Mouse (Mus musculus) CH12.LX (cell line): Measurements from ENCODE around the gene Slc30a2. TPM values are rescaled to one million over a fixed set of nuclear protein-coding genes. Genes with fewer than 3 reads are reported as not detected.

Experiments used
- DNase-seq: peaks from one replicate; pipeline ENCODE4 v3.0.0-alpha.2; 2013; ENCODE audit errors: extremely low read depth
- H3K27ac ChIP-seq: 2 replicates; pipeline ENCODE4 v1.5.1; 2012; ENCODE audit warnings: low read depth, mild to moderate bottlenecking, control low read depth, moderate library complexity; ENCODE audit not compliant: insufficient read depth
- H3K27me3 ChIP-seq: replicated peaks from 2 replicates; pipeline ENCODE3; 2012; ENCODE audit warnings: inconsistent platforms
- H3K36me3 ChIP-seq, 2 experiments: replicated peaks in 1 of 2; 2 replicates each; pipeline versions ENCODE3 to v1.6.1; 2012; ENCODE audit warnings: inconsistent platforms in 1 of 2, low read length in 1 of 2, mild to moderate bottlenecking in 1 of 2, mixed read lengths in 1 of 2, moderate library complexity in 1 of 2; ENCODE audit not compliant: control insufficient read depth in 1 of 2, insufficient read depth in 1 of 2
- H3K4me1 ChIP-seq, 2 experiments: 2 replicates each; pipeline ENCODE4 v1.6.1; 2012; ENCODE audit warnings: inconsistent platforms in 1 of 2, moderate library complexity in 1 of 2; ENCODE audit not compliant: insufficient read depth in 2 of 2, control insufficient read depth in 1 of 2
- H3K4me2 ChIP-seq: 2 replicates; pipeline ENCODE4 v1.6.1; 2012; ENCODE audit warnings: low read depth, mild to moderate bottlenecking, control low read depth; ENCODE audit not compliant: poor library complexity, insufficient read depth, severe bottlenecking
- H3K4me3 ChIP-seq, 3 experiments: fragments of 150-350 bp in 1 of 3; sonication (generic) in 1 of 3; replicated peaks in 1 of 3; 2 replicates each; pipeline versions ENCODE3 to v1.5.1; 2011 to 2012; ENCODE audit warnings: low read depth in 2 of 3, low read length in 2 of 3, mild to moderate bottlenecking in 2 of 3, moderate library complexity in 2 of 3, control low read depth in 1 of 3, improper control_type of control experiment in 1 of 3, inconsistent platforms in 1 of 3, mixed read lengths in 1 of 3; ENCODE audit not compliant: poor library complexity in 1 of 3
- H3K79me2 ChIP-seq: replicated peaks from 2 replicates; pipeline ENCODE4 v1.6.1; 2012; ENCODE audit warnings: mild to moderate bottlenecking, moderate library complexity; ENCODE audit not compliant: control insufficient read depth, poor library complexity, insufficient read depth, severe bottlenecking; ENCODE audit errors: extremely low read depth
- H3K9ac ChIP-seq: 2 replicates; pipeline ENCODE4 v1.6.1; 2012; ENCODE audit warnings: low read depth, mild to moderate bottlenecking, control low read depth, moderate library complexity; ENCODE audit not compliant: insufficient read depth
- H3K9me3 ChIP-seq: replicated peaks from 2 replicates; pipeline ENCODE3; 2012; ENCODE audit warnings: low read length, inconsistent platforms, mixed read lengths
- CHD2 ChIP-seq: IDR thresholded peaks from 2 replicates; pipeline ENCODE4 v1.6.1; 2011; ENCODE audit warnings: low read length, improper control_type of control experiment
- E2F4 ChIP-seq: IDR thresholded peaks from 2 replicates; pipeline ENCODE4 v1.6.1; 2011; ENCODE audit warnings: low read depth, low read length, improper control_type of control experiment; ENCODE audit not compliant: insufficient replicate concordance
- GABPA ChIP-seq: IDR thresholded peaks from 2 replicates; pipeline ENCODE4 v1.6.1; 2012; ENCODE audit warnings: low read depth, low read length, improper control_type of control experiment, inconsistent platforms; ENCODE audit not compliant: insufficient replicate concordance
- HCFC1 ChIP-seq: IDR thresholded peaks from 2 replicates; pipeline ENCODE4 v1.6.1; 2012; ENCODE audit warnings: low read depth, mild to moderate bottlenecking, inconsistent platforms, low read length, improper control_type of control experiment
- IRF4 ChIP-seq: IDR thresholded peaks from 2 replicates; pipeline ENCODE4 v1.6.1; 2014; ENCODE audit warnings: low read depth, mild to moderate bottlenecking, inconsistent platforms, low read length, improper control_type of control experiment
- JUN ChIP-seq: IDR thresholded peaks from 2 replicates; pipeline ENCODE4 v1.6.1; 2011; ENCODE audit warnings: low read depth, mild to moderate bottlenecking, low read length, improper control_type of control experiment, moderate library complexity; ENCODE audit not compliant: insufficient read depth
- KAT2A ChIP-seq: IDR thresholded peaks from 2 replicates; pipeline ENCODE4 v1.6.1; 2012; ENCODE audit warnings: low read length, improper control_type of control experiment, inconsistent platforms; ENCODE audit not compliant: insufficient replicate concordance
- MEF2A ChIP-seq: IDR thresholded peaks from 2 replicates; pipeline ENCODE4 v1.6.1; 2014; ENCODE audit warnings: low read depth, mild to moderate bottlenecking, inconsistent platforms, low read length, improper control_type of control experiment, borderline replicate concordance
- MYC ChIP-seq: IDR thresholded peaks from 2 replicates; pipeline ENCODE4 v1.6.1; 2011; ENCODE audit warnings: low read depth, mild to moderate bottlenecking, improper control_type of control experiment, low read length
- NELFE ChIP-seq: IDR thresholded peaks from 2 replicates; pipeline ENCODE4 v1.6.1; 2011; ENCODE audit warnings: low read depth, low read length, improper control_type of control experiment
- PAX5 ChIP-seq: IDR thresholded peaks from 2 replicates; pipeline ENCODE4 v1.6.1; 2012; ENCODE audit warnings: low read length, inconsistent platforms, mixed read lengths
- POLR2A ChIP-seq: IDR thresholded peaks from 2 replicates; pipeline ENCODE4 v1.6.1; 2011; ENCODE audit warnings: low read depth, mild to moderate bottlenecking, improper control_type of control experiment, low read length
- POLR2AphosphoS2 ChIP-seq: IDR thresholded peaks from 2 replicates; pipeline ENCODE4 v1.6.1; 2011; ENCODE audit warnings: low read depth, low read length, improper control_type of control experiment
- RAD21 ChIP-seq: IDR thresholded peaks from 2 replicates; pipeline ENCODE4 v1.6.1; 2011; ENCODE audit warnings: low read depth, mild to moderate bottlenecking, low read length, improper control_type of control experiment, moderate library complexity
- SMC3 ChIP-seq: IDR thresholded peaks from 2 replicates; pipeline ENCODE4 v1.6.1; 2011; ENCODE audit warnings: low read depth, low read length, improper control_type of control experiment
- TBP ChIP-seq: conservative IDR thresholded peaks from 2 replicates; pipeline ENCODE4 v1.6.1; 2011; ENCODE audit warnings: low read depth, low read length, improper control_type of control experiment
- TCF12 ChIP-seq: IDR thresholded peaks from 2 replicates; pipeline ENCODE4 v1.6.1; 2014; ENCODE audit warnings: low read depth, mild to moderate bottlenecking, inconsistent platforms, low read length, improper control_type of control experiment
- USF2 ChIP-seq: conservative IDR thresholded peaks from 2 replicates; pipeline ENCODE4 v1.6.1; 2011; ENCODE audit warnings: low read depth, low read length, improper control_type of control experiment
- ZKSCAN1 ChIP-seq: IDR thresholded peaks from 2 replicates; pipeline ENCODE4 v1.6.1; 2012; ENCODE audit warnings: low read depth, inconsistent platforms, low read length, improper control_type of control experiment, borderline replicate concordance
- ZMIZ1 ChIP-seq: IDR thresholded peaks from 2 replicates; pipeline ENCODE4 v1.6.1; 2012; ENCODE audit warnings: low read depth, mild to moderate bottlenecking, inconsistent platforms, low read length, improper control_type of control experiment
- ZNF384 ChIP-seq: IDR thresholded peaks from 2 replicates; pipeline ENCODE4 v1.6.1; 2012; ENCODE audit warnings: low read depth, low read length, improper control_type of control experiment, inconsistent platforms
- dilution Hi-C: fragments of 300-500 bp; cut with MboI; formaldehyde crosslinking; loops from 2 replicates; pipeline ENCODE4 v1.14.3; 2020; ENCODE audit warnings: low sequenced_read_pairs; ENCODE audit not compliant: extremely low pct_unique_long_range_greater_than_20kb, extremely low pct_ligation_motif_present
- in situ Hi-C: fragments of 300-500 bp; cut with MboI; formaldehyde crosslinking; loops from 3 replicates; pipeline ENCODE4 v1.14.3; 2019; ENCODE audit warnings: low sequenced_read_pairs, low pct_ligation_motif_present, low pct_unique_long_range_greater_than_20kb, mixed read lengths
- polyA plus RNA-seq: library from polyadenylated mRNA; unstranded; fragments of >175 nt; gene quantifications from 2 replicates; pipeline ENCODE4 v1.2.1, GENCODE M21; 2012; ENCODE audit warnings: low read depth; ENCODE audit not compliant: insufficient read length
- total RNA-seq, 2 experiments: library from RNA; depleted of rRNA; stranded (reverse); fragments of 300-350 nt in 1 of 2; fragments of >200 nt in 1 of 2; gene quantifications; 2 replicates each; pipeline ENCODE4 v1.2.3; 2012 to 2014

Gene Slc30a2
- total and polyA plus RNA-seq, 3 experiments: 5.1 to 22.4 (median 8.9) TPM

DNA sequence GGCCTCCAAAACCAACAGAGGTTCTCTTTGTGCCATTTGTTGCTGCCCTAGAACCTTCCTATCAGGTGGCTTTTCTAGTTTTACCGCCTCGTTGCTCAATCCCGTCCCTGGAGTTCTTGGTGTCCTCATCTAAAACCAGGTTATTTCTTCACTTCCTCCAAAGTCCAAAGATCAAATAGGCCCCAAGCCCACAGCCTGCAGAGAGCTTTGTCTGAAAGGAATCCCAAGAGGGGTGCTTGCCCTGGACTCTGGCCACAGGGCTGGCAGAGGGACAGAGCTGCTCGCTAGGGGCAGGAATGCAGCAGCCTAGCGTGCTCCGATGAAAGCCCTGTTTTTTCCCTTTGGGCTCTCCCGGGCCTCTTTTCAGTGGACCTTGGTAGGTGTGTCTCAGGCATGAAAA, 54.1 kb downstream of the Slc30a2 start:
- dilution Hi-C loops (no loop called here), in situ Hi-C loops (loop anchor here (5.0 kb wide), 1 partner anchor 80 kb away; no protein-coding TSS in a partner anchor)
- Histone ChIP-seq H3K36me3 (no peaks in the 10 kb centered on the region), H3K79me2 (no peaks in the 10 kb centered on the region), H3K9ac (peak overlapping the region; percentile 39), H3K4me2 (peak overlapping the region; percentile 59), H3K27ac (no peak overlapping the region), H3K9me3 (no peaks in the 10 kb centered on the region), H3K4me1 (peaks cover 0 to 20% of the 10 kb centered on the region in 2 experiments; a peak in 2 of 4 replicates), H3K27me3 (no peaks in the 10 kb centered on the region), H3K4me3 (peak overlapping the region in 1 of 3 experiments; percentile 26)
- TF ChIP-seq JUN (no peak), CHD2 (no peak), HCFC1 (no peak), SMC3 (no peak), ZNF384 (no peak), POLR2A (no peak), TBP (no peak), NELFE (no peak), MEF2A (no peak), USF2 (no peak), ZMIZ1 (no peak), TCF12 (no peak), KAT2A (no peak), RAD21 (no peak), IRF4 (no peak), PAX5 (no peak), E2F4 (no peak), ZKSCAN1 (no peak), POLR2AphosphoS2 (no peak)
- DNase-seq: no peak

DNA sequence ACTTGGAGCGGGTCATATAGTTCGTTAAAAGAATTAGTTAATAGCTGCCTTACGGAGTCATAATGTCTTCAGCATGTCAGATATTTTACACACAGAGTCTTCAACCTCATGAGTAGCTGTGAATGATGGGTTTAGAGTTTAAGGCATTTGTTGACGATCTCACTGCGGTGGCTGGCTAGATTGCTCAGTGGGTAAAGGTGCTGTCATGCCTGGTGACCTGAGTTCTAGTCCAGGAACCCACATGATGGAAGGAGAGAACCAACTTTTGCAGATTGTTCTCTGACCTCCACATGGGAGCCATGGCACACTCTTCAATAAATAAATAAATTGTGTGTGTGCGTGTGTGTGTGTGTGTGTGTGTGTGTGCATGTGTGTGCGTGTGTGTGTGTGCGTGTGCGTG, 54.8 kb downstream of the Slc30a2 start:
- Histone ChIP-seq H3K9me3 (no peaks in the 10 kb centered on the region), H3K4me1 (peaks cover 0 to 22% of the 10 kb centered on the region in 2 experiments; a peak in 2 of 4 replicates), H3K36me3 (peaks cover 0 to 2% of the 10 kb centered on the region in 2 experiments), H3K27me3 (no peaks in the 10 kb centered on the region), H3K27ac (no peak overlapping the region), H3K9ac (no peak overlapping the region), H3K79me2 (no peaks in the 10 kb centered on the region), H3K4me3 (no peak overlapping the region), H3K4me2 (no peak overlapping the region)
- DNase-seq: no peak
- dilution Hi-C loops: no loop called here
- in situ Hi-C loops: loop anchor here (5.0 kb wide), 1 partner anchor 80 kb away; no protein-coding TSS in a partner anchor
- TF ChIP-seq GABPA: no peak
- no peak for TF ChIP-seq ZKSCAN1
- TF ChIP-seq ZMIZ1: no peak
- TF ChIP-seq IRF4: no peak
- no peak for TF ChIP-seq CHD2
- no peak for TF ChIP-seq E2F4
- no peak for TF ChIP-seq MEF2A
- no peak for TF ChIP-seq MYC
